Mouse (Mus musculus) spleen, adult 2 months (tissue): ENCODE measurements around the gene Fam161b.

ENCODE experiments used
- CTCF ChIP-seq: fragments of 200-500 bp; IDR thresholded peaks from 2 replicates; pipeline ENCODE4 v1.5.1; 2011; ENCODE audit warnings: mild to moderate bottlenecking, inconsistent platforms; ENCODE audit not compliant: insufficient read depth, insufficient read length, insufficient replicate concordance; ENCODE audit errors: extremely low read depth
- POLR2A ChIP-seq: fragments of 200-500 bp; IDR thresholded peaks from 2 replicates; pipeline ENCODE4 v1.6.1; 2011; ENCODE audit warnings: low read depth, low read length, inconsistent platforms

DNA sequence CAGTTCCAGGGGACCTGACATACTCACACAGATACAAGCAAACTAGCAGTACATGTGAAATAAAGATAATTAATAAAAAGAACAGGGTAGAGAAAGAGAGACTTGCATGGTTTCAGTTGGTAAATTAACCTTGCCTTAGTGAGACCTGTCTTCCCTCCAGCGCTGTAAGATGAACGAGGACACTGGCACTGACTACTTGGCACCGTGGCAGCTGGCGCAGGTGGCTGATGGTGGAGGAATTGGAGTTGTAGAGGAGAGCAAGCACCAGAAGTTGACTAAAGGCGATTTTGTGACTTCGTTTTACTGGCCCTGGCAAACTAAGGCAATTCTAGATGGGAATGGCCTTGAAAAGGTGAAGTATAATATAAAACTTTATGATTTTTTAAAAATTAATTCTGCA is 63.8 kb downstream of the Fam161b start:
- TF ChIP-seq CTCF (no peak), POLR2A (no peak)
